ENCODE assay signal across 23 mouse cellular contexts in genomic region chr2:102841231-102841630, GRCm38 (mm10).
DNase-seq lines count a peak whose midpoint lies in the region; ATAC-seq and TF ChIP-seq lines count a peak whose summit lies in the region.
"Had no signal": no experiment of that assay in that cellular context is flagged by ENCODE, and none has a peak within 500 bp of the region (broad histone marks: within the 10 kb centered on the region; RNA-seq: fewer than 3 reads in every experiment).

No protein-coding gene starts in this region.

- no peak overlapping the region for H3K9ac ChIP-seq in midbrain, embryonic 11.5 days (ENCODE audit: low read length)
- no peak overlapping the region for H3K9ac ChIP-seq in midbrain, postnatal 0 days (replicated peaks; ENCODE audit: low read length, poor library complexity, severe bottlenecking)

- H3K36me3 ChIP-seq in midbrain, embryonic 11.5 days (ENCODE audit: control insufficient read depth, insufficient read depth, low read length): no peaks in the 10 kb centered on the region
- no peaks in the 10 kb centered on the region for H3K36me3 ChIP-seq in midbrain, postnatal 0 days (ENCODE audit: insufficient read depth, low read length)

- H3K27ac ChIP-seq in midbrain, embryonic 11.5 days (ENCODE audit: low read depth, low read length): no peak overlapping the region
- H3K27ac ChIP-seq in midbrain, postnatal 0 days (ENCODE audit: low read depth, low read length): no peak overlapping the region

- H3K9me3 ChIP-seq in midbrain, embryonic 11.5 days (ENCODE audit: control insufficient read depth, low read length): no peaks in the 10 kb centered on the region
- H3K9me3 ChIP-seq in midbrain, postnatal 0 days (ENCODE audit: low read length): no peaks in the 10 kb centered on the region
- H3K9me3 ChIP-seq: G1E had no signal

- H3K27me3 ChIP-seq in midbrain, embryonic 11.5 days (ENCODE audit: control insufficient read depth, insufficient read depth, low read length): no peaks in the 10 kb centered on the region
- no peaks in the 10 kb centered on the region for H3K27me3 ChIP-seq in midbrain, postnatal 0 days (ENCODE audit: insufficient read depth, low read length)
- H3K27me3 ChIP-seq: CH12.LX, Patski had no signal

- no peak for ATAC-seq in midbrain, embryonic 11.5 days (ENCODE audit: low FRiP score)
- no peak for ATAC-seq in midbrain, postnatal 0 days (ENCODE audit: low FRiP score)
- ATAC-seq: activated CD4-positive, CD25-positive, alpha-beta regulatory T cell, adult 4 months; CD4-positive, CD25-positive, alpha-beta regulatory T cell, adult 4 months; Patski had no signal

- peak; percentile 35 for DNase-seq in midbrain, embryonic 11.5 days (ENCODE audit: low spot score, missing footprints)
- no peak for DNase-seq in midbrain, postnatal 0 days (ENCODE audit: low spot score)
- peak; percentile 64 for DNase-seq in 3T3-L1 (ENCODE audit: low read depth, low spot score)
- DNase-seq in NIH3T3 (ENCODE audit: low read depth): peak; percentile 66
- DNase-seq in cerebellum, postnatal 4 days (ENCODE audit: low spot score in 2 of 2): no peak
- no peak for DNase-seq in heart, postnatal 36 days
- DNase-seq: adrenal gland, adult 2 months; adrenal gland, adult 8-10 months; adrenal gland, postnatal 10 days; adrenal gland, postnatal 14 days; adrenal gland, postnatal 25 days; adrenal gland, postnatal 36 days; B cell, adult 2 months; cerebellum, adult 11 months; cerebellum, adult 11-12 months; cerebellum, adult 18-20 months; cerebellum, adult 2 months; cerebellum, adult 8-10 months had no signal

- no peaks in the 10 kb centered on the region for H3K4me1 ChIP-seq in midbrain, embryonic 11.5 days (ENCODE audit: control insufficient read depth, insufficient read depth, low read length)
- no peaks in the 10 kb centered on the region for H3K4me1 ChIP-seq in midbrain, postnatal 0 days (ENCODE audit: insufficient read depth, low read length)

- no peak for TF ChIP-seq CTCF in midbrain, postnatal 0 days (IDR thresholded peaks at IDR 0.05)

- no peak overlapping the region for H3K4me2 ChIP-seq in midbrain, embryonic 11.5 days
- no peak overlapping the region for H3K4me2 ChIP-seq in midbrain, postnatal 0 days (ENCODE audit: low read depth, low read length, poor library complexity, severe bottlenecking)

- H3K4me3 ChIP-seq in midbrain, embryonic 11.5 days (ENCODE audit: low read depth, low read length): no peak overlapping the region
- no peak overlapping the region for H3K4me3 ChIP-seq in midbrain, postnatal 0 days (ENCODE audit: low read depth, low read length)

- intact Hi-C loops in heart, postnatal 36 days (cut with DNase I): no loop called here

Comparison
In these comparisons a context has a peak if more than half of its experiments do, and no peak if none do; other contexts are left out.
1. DNase-seq: peak in midbrain, embryonic 11.5 days (single experiment), 3T3-L1 (single experiment) and NIH3T3 (single experiment); none in midbrain, postnatal 0 days (single experiment), cerebellum, postnatal 4 days (0 of 2) and heart, postnatal 36 days (0 of 2).